Mouse (Mus musculus) hindbrain, embryonic 12.5 days (tissue): ENCODE measurements at regions not wholly inside any gene's neighbourhood (a gene's known extent, or its start where the extent isn't known, plus 50 kb on each side); places are given as distances from the start of the nearest gene placed in this dataset.

Experiments used
- ATAC-seq: fragments of 200-750 bp; cut with Nextera tagmentation; 2 replicates; pipeline ENCODE4 v1.8.0; 2017; ENCODE audit warnings: moderate TSS enrichment; ENCODE audit not compliant: low FRiP score
- H3K27ac ChIP-seq: fragments of 300-500 bp; sonication (generic); 2 replicates; pipeline ENCODE4 v1.5.1; 2016; ENCODE audit warnings: mild to moderate bottlenecking
- H3K27me3 ChIP-seq: fragments of 300-500 bp; sonication (generic); 2 replicates; pipeline ENCODE4 v1.6.1; 2016; ENCODE audit warnings: mild to moderate bottlenecking
- H3K36me3 ChIP-seq: fragments of 300-500 bp; sonication (generic); 2 replicates; pipeline ENCODE4 v1.6.1; 2016; ENCODE audit warnings: mild to moderate bottlenecking
- H3K4me1 ChIP-seq: fragments of 300-500 bp; sonication (generic); 2 replicates; pipeline ENCODE4 v1.6.1; 2016
- H3K4me2 ChIP-seq: fragments of 300-500 bp; sonication (generic); replicated peaks from 2 replicates; pipeline ENCODE4 v1.6.1; 2016; ENCODE audit warnings: mild to moderate bottlenecking
- H3K4me3 ChIP-seq: fragments of 300-500 bp; sonication (generic); 2 replicates; pipeline ENCODE4 v1.5.1; 2016; ENCODE audit warnings: mild to moderate bottlenecking
- H3K9ac ChIP-seq: fragments of 300-500 bp; sonication (generic); 2 replicates; pipeline ENCODE4 v1.6.1; 2016; ENCODE audit warnings: mild to moderate bottlenecking, moderate library complexity
- H3K9me3 ChIP-seq: fragments of 300-500 bp; sonication (generic); replicated peaks from 2 replicates; pipeline ENCODE4 v1.6.1; 2016; ENCODE audit warnings: mild to moderate bottlenecking
- WGBS: fragments of 180-500 bp; shearing (Covaris S2); methylation state at CpG from one replicate; pipeline ENCODE4 v1.1.7; 2016; 5-methylcytosine and 5-hydroxymethylcytosine counted together

GRCm38 (mm10) chr7:73184208-73185070 is 190.9 kb upstream of the Rgma start:
- Histone ChIP-seq H3K27ac (peak overlapping the region; percentile 86), H3K36me3 (no peaks in the 10 kb centered on the region), H3K27me3 (no peaks in the 10 kb centered on the region), H3K4me2 (no peak overlapping the region), H3K4me3 (no peak overlapping the region), H3K4me1 (peaks cover 21% of the 10 kb centered on the region), H3K9ac (no peak overlapping the region), H3K9me3 (no peaks in the 10 kb centered on the region)
- WGBS = 57% methylated on average over 14 of the region's 14 CpGs
- peak; percentile 65 for ATAC-seq

- Histone ChIP-seq H3K4me1 (peaks cover 21% of the 10 kb centered on the region), H3K9ac (no peak overlapping the region), H3K27ac (peak overlapping the region; percentile 86), H3K4me3 (no peak overlapping the region), H3K27me3 (no peaks in the 10 kb centered on the region), H3K9me3 (no peaks in the 10 kb centered on the region), H3K4me2 (no peak overlapping the region), H3K36me3 (no peaks in the 10 kb centered on the region)
- 30% methylated on average over 10 of the region's 10 CpGs for WGBS
- ATAC-seq = peak; percentile 90
Observed at GRCm38 (mm10) chr7:73185071-73185531, 190.2 kb upstream of the Rgma start.

GRCm38 (mm10) chr7:73185591-73185990 is 189.7 kb upstream of the Rgma start:
- Histone ChIP-seq H3K27ac (peak overlapping the region; percentile 86), H3K4me2 (no peak overlapping the region), H3K9ac (no peak overlapping the region), H3K27me3 (no peaks in the 10 kb centered on the region), H3K4me3 (no peak overlapping the region), H3K36me3 (no peaks in the 10 kb centered on the region), H3K9me3 (no peaks in the 10 kb centered on the region), H3K4me1 (peaks cover 21% of the 10 kb centered on the region)
- peak; percentile 26; the same call in 1 of the 2 replicates for ATAC-seq
- 58% methylated on average over 5 of the region's 5 CpGs for WGBS

GRCm38 (mm10) chr7:73186501-73186900 is 188.8 kb upstream of the Rgma start:
- Histone ChIP-seq H3K36me3 (no peaks in the 10 kb centered on the region), H3K9ac (no peak overlapping the region), H3K4me3 (no peak overlapping the region), H3K27me3 (no peaks in the 10 kb centered on the region), H3K4me2 (no peak overlapping the region), H3K4me1 (peaks cover 29% of the 10 kb centered on the region), H3K27ac (peak overlapping the region; percentile 86), H3K9me3 (no peaks in the 10 kb centered on the region)
- 60% methylated on average over 3 of the region's 3 CpGs for WGBS
- no peak for ATAC-seq

GRCm38 (mm10) chr7:73191388-73192278 is 183.7 kb upstream of the Rgma start:
- peak overlapping the region; percentile 80 for H3K27ac ChIP-seq
- H3K36me3 ChIP-seq = no peaks in the 10 kb centered on the region
- WGBS = 22% methylated on average over 12 of the region's 12 CpGs
- peak; percentile 86 for ATAC-seq
- H3K4me3 ChIP-seq = no peak overlapping the region
- peaks cover 30% of the 10 kb centered on the region for H3K4me1 ChIP-seq
- peaks cover 3% of the 10 kb centered on the region; the same call in 1 of the 2 replicates for H3K9me3 ChIP-seq
- H3K9ac ChIP-seq = no peak overlapping the region
- no peak overlapping the region for H3K4me2 ChIP-seq
- H3K27me3 ChIP-seq = no peaks in the 10 kb centered on the region

GRCm38 (mm10) chr7:73192839-73193238 is 182.5 kb upstream of the Rgma start:
- H3K27me3 ChIP-seq = no peaks in the 10 kb centered on the region
- H3K4me2 ChIP-seq = no peak overlapping the region
- no peak for ATAC-seq
- H3K9me3 ChIP-seq = peaks cover 3% of the 10 kb centered on the region; the same call in 1 of the 2 replicates
- H3K4me1 ChIP-seq = peaks cover 38% of the 10 kb centered on the region
- H3K36me3 ChIP-seq = no peaks in the 10 kb centered on the region
- H3K4me3 ChIP-seq = no peak overlapping the region
- 63% methylated on average over 7 of the region's 7 CpGs for WGBS
- no peak overlapping the region for H3K9ac ChIP-seq
- H3K27ac ChIP-seq = peak overlapping the region; percentile 80

- Histone ChIP-seq H3K4me1 (peaks cover 38% of the 10 kb centered on the region), H3K27ac (peak overlapping the region; percentile 52; the same call in 1 of the 2 replicates), H3K36me3 (no peaks in the 10 kb centered on the region), H3K27me3 (no peaks in the 10 kb centered on the region), H3K9me3 (peaks cover 3% of the 10 kb centered on the region), H3K4me2 (no peak overlapping the region), H3K9ac (no peak overlapping the region), H3K4me3 (no peak overlapping the region)
- no peak for ATAC-seq
- WGBS = 53% methylated on average over 4 of the region's 4 CpGs
Observed at GRCm38 (mm10) chr7:73195306-73195705, 180.0 kb upstream of the Rgma start.

GRCm38 (mm10) chr7:73196851-73197531 is 178.3 kb upstream of the Rgma start:
- Histone ChIP-seq H3K27ac (peak overlapping the region; percentile 79), H3K9me3 (peaks cover 3% of the 10 kb centered on the region), H3K36me3 (no peaks in the 10 kb centered on the region), H3K4me1 (peaks cover 26% of the 10 kb centered on the region), H3K27me3 (no peaks in the 10 kb centered on the region), H3K4me2 (no peak overlapping the region), H3K4me3 (no peak overlapping the region), H3K9ac (peak overlapping the region; percentile 9; the same call in 1 of the 2 replicates)
- ATAC-seq = peak; percentile 91
- 28% methylated on average over 12 of the region's 12 CpGs for WGBS

GRCm38 (mm10) chr7:73198069-73198468 is 177.2 kb upstream of the Rgma start:
- 81% methylated on average over 5 of the region's 5 CpGs for WGBS
- Histone ChIP-seq H3K4me3 (no peak overlapping the region), H3K9ac (no peak overlapping the region), H3K36me3 (no peaks in the 10 kb centered on the region), H3K4me2 (no peak overlapping the region), H3K4me1 (peaks cover 15% of the 10 kb centered on the region), H3K9me3 (peaks cover 3% of the 10 kb centered on the region), H3K27ac (peak overlapping the region; percentile 79), H3K27me3 (no peaks in the 10 kb centered on the region)
- ATAC-seq = no peak

GRCm38 (mm10) chr7:73199967-73200366 is 175.3 kb upstream of the Rgma start:
- 82% methylated on average over 6 of the region's 6 CpGs for WGBS
- no peak overlapping the region for H3K4me2 ChIP-seq
- peaks cover 15% of the 10 kb centered on the region for H3K4me1 ChIP-seq
- no peak overlapping the region for H3K27ac ChIP-seq
- peaks cover 8% of the 10 kb centered on the region for H3K9me3 ChIP-seq
- H3K27me3 ChIP-seq = no peaks in the 10 kb centered on the region
- no peak overlapping the region for H3K4me3 ChIP-seq
- no peaks in the 10 kb centered on the region for H3K36me3 ChIP-seq
- no peak overlapping the region for H3K9ac ChIP-seq
- ATAC-seq = no peak

- peaks cover 15% of the 10 kb centered on the region for H3K4me1 ChIP-seq
- H3K27ac ChIP-seq = no peak overlapping the region
- no peaks in the 10 kb centered on the region for H3K36me3 ChIP-seq
- H3K4me3 ChIP-seq = no peak overlapping the region
- no peak for ATAC-seq
- peaks cover 8% of the 10 kb centered on the region for H3K9me3 ChIP-seq
- H3K27me3 ChIP-seq = no peaks in the 10 kb centered on the region
- no peak overlapping the region for H3K4me2 ChIP-seq
- H3K9ac ChIP-seq = no peak overlapping the region
- 57% methylated on average over 6 of the region's 6 CpGs for WGBS
Observed at GRCm38 (mm10) chr7:73201330-73201729, 174.0 kb upstream of the Rgma start.
